Mouse (Mus musculus) layer of hippocampus, adult 9-11 months (tissue): Measurements from ENCODE around the gene Gm21409.
"Not testable (repeated sequence)": the region's sequence is repeated elsewhere in the genome, so short reads cannot be mapped to it uniquely, and the experiment has no call there.

Source experiments
- DNase-seq: peaks from one replicate; pipeline ENCODE4 v3.0.0; 2022

Gm21409 gene

DNA sequence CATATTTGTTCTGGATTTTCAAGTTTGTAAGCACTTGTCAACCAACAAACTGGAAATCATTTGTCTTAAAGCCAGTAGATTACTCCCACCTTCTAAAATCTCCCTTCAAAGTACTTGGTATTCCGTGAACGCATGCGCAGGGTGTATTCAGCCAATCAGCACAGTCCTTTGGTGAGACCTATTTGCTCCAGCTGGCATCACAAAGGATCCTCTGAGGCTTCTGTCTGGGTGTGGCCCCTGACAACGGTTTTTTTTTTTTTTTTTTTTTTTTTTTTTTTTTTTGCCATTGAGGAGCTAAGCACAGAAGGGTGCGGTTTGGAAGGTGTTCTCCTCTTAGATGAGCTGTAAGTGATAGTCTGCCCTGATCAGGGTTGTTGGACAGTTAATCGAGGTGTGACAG is at the start of gene Gm21409:
Gene Gm21409, plus strand, starts transcription at position 301 of the 400 bp plus-strand sequence.
- not testable (repeated sequence) for DNase-seq
